Mouse (Mus musculus) CH12F3 (cell line): Measurements from ENCODE around the gene Itpk1.
"Not testable (repeated sequence)": the region's sequence is repeated elsewhere in the genome, so short reads cannot be mapped to it uniquely, and the experiment has no call there.

Experiments used
- in situ Hi-C: fragments of 300-500 bp; cut with MboI; formaldehyde crosslinking; loops from 2 replicates; pipeline ENCODE4 v1.14.3; 2020; ENCODE audit warnings: low sequenced_read_pairs

The Itpk1 gene

GRCm38 (mm10) chr12:102631690-102632089 lies 73.0 kb downstream of the Itpk1 start:
- in situ Hi-C loops = no loop called here

- in situ Hi-C loops = not testable (repeated sequence)
Measured at GRCm38 (mm10) chr12:102630471-102630870, 74.3 kb downstream of the Itpk1 start.

- in situ Hi-C loops = no loop called here
Measured at GRCm38 (mm10) chr12:102628221-102628620, 76.5 kb downstream of the Itpk1 start.

GRCm38 (mm10) chr12:102627545-102627944 lies 77.2 kb downstream of the Itpk1 start:
- in situ Hi-C loops = no loop called here

- in situ Hi-C loops = no loop called here
Measured at GRCm38 (mm10) chr12:102626841-102627240, 77.9 kb downstream of the Itpk1 start.

- in situ Hi-C loops = no loop called here
Measured at GRCm38 (mm10) chr12:102625717-102626116, 79.0 kb downstream of the Itpk1 start.

GRCm38 (mm10) chr12:102625118-102625517 lies 79.6 kb downstream of the Itpk1 start:
- in situ Hi-C loops = no loop called here

- in situ Hi-C loops = no loop called here
Measured at GRCm38 (mm10) chr12:102623827-102624226, 80.9 kb downstream of the Itpk1 start.

GRCm38 (mm10) chr12:102622302-102622842 lies 82.4 kb downstream of the Itpk1 start:
- in situ Hi-C loops = no loop called here

GRCm38 (mm10) chr12:102621811-102622210 lies 82.9 kb downstream of the Itpk1 start:
- in situ Hi-C loops = no loop called here

- in situ Hi-C loops = no loop called here
Measured at GRCm38 (mm10) chr12:102621205-102621604, 83.5 kb downstream of the Itpk1 start.

- in situ Hi-C loops = no loop called here
Measured at GRCm38 (mm10) chr12:102619908-102620307, 84.8 kb downstream of the Itpk1 start.

GRCm38 (mm10) chr12:102618085-102618484 lies 86.6 kb downstream of the Itpk1 start:
- in situ Hi-C loops = no loop called here

- in situ Hi-C loops = no loop called here
Measured at GRCm38 (mm10) chr12:102616843-102617519, 87.7 kb downstream of the Itpk1 start.

GRCm38 (mm10) chr12:102616201-102616600 lies 88.5 kb downstream of the Itpk1 start:
- in situ Hi-C loops = no loop called here

GRCm38 (mm10) chr12:102613411-102613810 lies 91.3 kb downstream of the Itpk1 start:
- in situ Hi-C loops = no loop called here

GRCm38 (mm10) chr12:102612431-102612830 lies 92.3 kb downstream of the Itpk1 start:
- in situ Hi-C loops = no loop called here

GRCm38 (mm10) chr12:102610927-102611326 lies 93.8 kb downstream of the Itpk1 start:
- in situ Hi-C loops = no loop called here

GRCm38 (mm10) chr12:102607808-102608517 lies 96.8 kb downstream of the Itpk1 start:
- in situ Hi-C loops = no loop called here

GRCm38 (mm10) chr12:102607066-102607465 lies 97.7 kb downstream of the Itpk1 start:
- in situ Hi-C loops = no loop called here

- in situ Hi-C loops = no loop called here
Measured at GRCm38 (mm10) chr12:102605607-102606006, 99.1 kb downstream of the Itpk1 start.
